Mouse (Mus musculus): ENCODE measurements around the gene Nlrp3. TPM values are rescaled to one million over a fixed set of nuclear protein-coding genes. Genes with fewer than 3 reads are reported as not detected.

The Nlrp3 gene
- polyA plus RNA-seq, 1 experiment from 2014 or later: 0.06 TPM

GRCm38 (mm10) chr11:59614120-59614519 is 72.8 kb downstream of the Nlrp3 start:
- H3K4me2 ChIP-seq (ENCODE audit: low read length): no peak overlapping the region
- 58% methylated on average over 4 of the region's 4 CpGs for WGBS
- H3K9ac ChIP-seq (ENCODE audit: low read length): no peak overlapping the region
- no peaks in the 10 kb centered on the region for H3K9me3 ChIP-seq (replicated peaks; ENCODE audit: control insufficient read depth, low read length)
- no peaks in the 10 kb centered on the region for H3K4me1 ChIP-seq (ENCODE audit: control insufficient read depth, insufficient read depth, low read length)
- H3K27me3 ChIP-seq (replicated peaks; ENCODE audit: control insufficient read depth, insufficient read depth, low read length): no peaks in the 10 kb centered on the region
- DNase-seq (ENCODE audit: low spot score): peak; percentile 30
- ATAC-seq: no peak
- no peak overlapping the region for H3K27ac ChIP-seq (ENCODE audit: low read depth, low read length)
- no peak overlapping the region for H3K4me3 ChIP-seq (ENCODE audit: low read depth, low read length)
- H3K36me3 ChIP-seq (ENCODE audit: control insufficient read depth, insufficient read depth, low read length): no peaks in the 10 kb centered on the region

Other genes starting within 250 kb of the Nlrp3 start
- gene Wnt9a, start 234.6 kb upstream of the Nlrp3 start, polyA plus RNA-seq (2014; fragmentation: Nextera tagmentation; extraction: Ambion mirVana): 1.4 and 1.6 TPM in 2 replicates
- gene Prss38, start 165.9 kb upstream of the Nlrp3 start, polyA plus RNA-seq (2014; fragmentation: Nextera tagmentation; extraction: Ambion mirVana): not detected in 2 replicates
- 12.0 and 12.4 TPM in 2 replicates for gene Jmjd4, start 91.5 kb upstream of the Nlrp3 start, polyA plus RNA-seq (2014; fragmentation: Nextera tagmentation; extraction: Ambion mirVana)
- gene Snap47, start 90.4 kb upstream of the Nlrp3 start, polyA plus RNA-seq (2014; fragmentation: Nextera tagmentation; extraction: Ambion mirVana): 428 and 481 TPM in 2 replicates
- 17.5 and 19.8 TPM in 2 replicates for gene Zfp867, start 69.1 kb upstream of the Nlrp3 start, polyA plus RNA-seq (2014; fragmentation: Nextera tagmentation; extraction: Ambion mirVana)
- gene Zkscan17, start 14.8 kb upstream of the Nlrp3 start, polyA plus RNA-seq (2014; fragmentation: Nextera tagmentation; extraction: Ambion mirVana): 11.4 and 13.1 TPM in 2 replicates
- not detected in 2 replicates for gene Olfr222, start 34.7 kb downstream of the Nlrp3 start, polyA plus RNA-seq (2014; fragmentation: Nextera tagmentation; extraction: Ambion mirVana)
- not detected in 2 replicates for gene Olfr223, start 51.7 kb downstream of the Nlrp3 start, polyA plus RNA-seq (2014; fragmentation: Nextera tagmentation; extraction: Ambion mirVana)
- gene Mprip, start 119.7 kb downstream of the Nlrp3 start, polyA plus RNA-seq (2014; fragmentation: Nextera tagmentation; extraction: Ambion mirVana): 55.6 and 63.4 TPM in 2 replicates
- 1.3 and 1.5 TPM in 2 replicates for gene Pld6, start 246.1 kb downstream of the Nlrp3 start, polyA plus RNA-seq (2014; fragmentation: Nextera tagmentation; extraction: Ambion mirVana)